Mouse (Mus musculus) lung, postnatal 0 days (tissue): ENCODE data around the gene Dennd2c. TPM values are rescaled to one million over a fixed set of nuclear protein-coding genes. Genes with fewer than 3 reads are reported as not detected.
"Not testable (repeated sequence)": the region's sequence is repeated elsewhere in the genome, so short reads cannot be mapped to it uniquely, and the experiment has no call there.

Experiments
- ATAC-seq: fragments of 200-750 bp; cut with Nextera tagmentation; 2 replicates; pipeline ENCODE4 v1.8.0; 2017; ENCODE audit warnings: moderate library complexity
- DNase-seq: peaks from one replicate; pipeline ENCODE4 v3.0.0-alpha.2; 2016; ENCODE audit warnings: low spot score
- H3K27ac ChIP-seq: fragments of 300-500 bp; sonication (generic); 2 replicates; pipeline ENCODE4 v1.5.1; 2014; ENCODE audit warnings: antibody characterized with exemption, mild to moderate bottlenecking, low read length, mixed read lengths
- H3K27me3 ChIP-seq: fragments of 300-500 bp; sonication (generic); replicated peaks from 2 replicates; pipeline ENCODE4 v1.6.1; 2014; ENCODE audit warnings: low read length, mixed read lengths; ENCODE audit not compliant: insufficient read depth
- H3K36me3 ChIP-seq: fragments of 300-500 bp; sonication (generic); 2 replicates; pipeline ENCODE4 v1.6.1; 2014; ENCODE audit warnings: low read length, mixed read lengths; ENCODE audit not compliant: insufficient read depth
- H3K4me1 ChIP-seq: fragments of 300-500 bp; sonication (generic); 2 replicates; pipeline ENCODE4 v1.6.1; 2014; ENCODE audit warnings: antibody characterized with exemption, low read depth, low read length, mixed read lengths; ENCODE audit not compliant: insufficient read depth
- H3K4me2 ChIP-seq: fragments of 300-500 bp; sonication (generic); replicated peaks from 2 replicates; pipeline ENCODE4 v1.6.1; 2014; ENCODE audit warnings: low read depth, mild to moderate bottlenecking, low read length, moderate library complexity, mixed read lengths
- H3K4me3 ChIP-seq: fragments of 300-500 bp; sonication (generic); 2 replicates; pipeline ENCODE4 v1.5.1; 2014; ENCODE audit warnings: low read depth, low read length
- H3K9ac ChIP-seq: fragments of 300-500 bp; sonication (generic); replicated peaks from 2 replicates; pipeline ENCODE4 v1.6.1; 2014; ENCODE audit warnings: low read depth, mild to moderate bottlenecking
- H3K9me3 ChIP-seq: fragments of 300-500 bp; sonication (generic); 2 replicates; pipeline ENCODE4 v1.6.1; 2016; ENCODE audit warnings: low read length, mixed read lengths
- CTCF ChIP-seq: IDR thresholded peaks from 2 replicates; pipeline ENCODE4 v1.5.1; 2016; ENCODE audit warnings: antibody characterized with exemption, mild to moderate bottlenecking
- EP300 ChIP-seq: IDR thresholded peaks from 2 replicates; pipeline ENCODE4 v1.6.1; 2016; ENCODE audit warnings: antibody characterized with exemption, mild to moderate bottlenecking, control low read depth
- WGBS: fragments of 180-500 bp; shearing (Covaris S2); extraction: QIAGEN DNeasy Blood & Tissue Kit; methylation state at CpG from one replicate; pipeline ENCODE4 v1.1.7; 2014; 5-methylcytosine and 5-hydroxymethylcytosine counted together
- polyA plus RNA-seq: library from polyadenylated mRNA; unstranded; fragments of >200 nt; fragmentation: Nextera tagmentation; extraction: Ambion mirVana; gene quantifications from 2 replicates; pipeline ENCODE4 v1.2.1, GENCODE M21; 2015

Dennd2c gene
- polyA plus RNA-seq, 1 experiment from 2014 or later = 3.4 TPM

DNA sequence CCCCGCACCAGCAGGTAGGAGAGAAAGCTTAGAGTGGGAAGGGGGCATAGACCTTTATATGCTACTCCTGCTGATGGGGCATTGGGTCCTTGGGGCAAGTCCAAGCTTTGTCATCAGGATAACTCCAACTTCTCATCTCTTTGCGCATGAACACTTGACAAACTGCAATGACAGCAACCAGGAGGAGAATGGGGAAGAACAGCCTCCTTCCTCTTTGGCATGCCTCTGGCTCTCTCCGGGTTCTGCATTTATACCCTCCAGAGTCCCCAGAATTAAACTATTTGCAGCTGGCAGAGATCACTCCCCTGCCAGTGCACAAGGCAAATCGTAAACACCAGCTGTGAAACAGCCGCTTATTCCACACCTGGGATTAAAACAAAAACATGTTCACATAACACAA, 111.1 kb downstream of the Dennd2c start:
- H3K4me3 ChIP-seq = no peak overlapping the region
- DNase-seq (no peak), ATAC-seq (no peak)
- no peak overlapping the region for H3K27ac ChIP-seq
- H3K4me2 ChIP-seq = no peak overlapping the region
- WGBS = 62% methylated on average over 5 of the region's 5 CpGs
- H3K27me3 ChIP-seq = no peaks in the 10 kb centered on the region
- H3K9me3 ChIP-seq = no peaks in the 10 kb centered on the region
- no peaks in the 10 kb centered on the region for H3K4me1 ChIP-seq
- no peaks in the 10 kb centered on the region for H3K36me3 ChIP-seq
- no peak overlapping the region for H3K9ac ChIP-seq
- TF ChIP-seq EP300 = no peak
- no peak for TF ChIP-seq CTCF

DNA sequence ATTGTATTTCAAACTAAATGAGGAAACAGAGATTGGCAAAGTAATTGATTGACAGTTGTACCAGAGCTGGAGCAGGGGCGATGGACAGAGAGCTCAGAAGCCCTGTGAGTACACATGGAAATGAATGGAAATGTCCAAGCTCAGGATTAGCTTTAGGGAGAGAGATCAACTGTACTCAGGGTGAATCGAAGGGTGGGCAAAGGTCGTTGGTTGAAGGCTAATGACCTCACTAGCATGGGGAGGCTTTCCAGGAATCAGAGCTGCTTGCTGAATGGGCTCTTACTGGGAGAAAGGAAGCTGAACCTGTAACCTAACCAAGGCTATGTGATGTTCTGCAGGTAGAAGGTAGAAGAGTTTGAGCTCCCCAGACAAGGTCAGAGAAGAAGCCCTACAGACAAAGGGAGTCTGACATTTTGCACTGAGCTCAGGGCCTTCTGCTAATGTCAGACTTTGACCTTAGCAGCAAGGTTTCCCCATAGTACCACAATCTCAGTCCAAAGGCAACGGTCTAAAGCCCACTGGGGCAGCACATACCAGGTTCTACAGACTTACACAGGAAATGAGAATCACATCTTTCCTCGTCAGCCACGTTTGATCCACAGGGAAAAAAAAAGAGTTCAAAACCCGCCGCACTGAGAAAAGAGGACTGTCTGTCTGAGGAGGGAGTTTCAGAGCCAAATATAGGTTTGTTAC, 112.3 kb downstream of the Dennd2c start:
- Histone ChIP-seq H3K4me3 (no peak overlapping the region), H3K9me3 (no peaks in the 10 kb centered on the region), H3K4me2 (no peak overlapping the region), H3K9ac (no peak overlapping the region), H3K4me1 (no peaks in the 10 kb centered on the region), H3K36me3 (no peaks in the 10 kb centered on the region), H3K27me3 (no peaks in the 10 kb centered on the region), H3K27ac (no peak overlapping the region)
- 76% methylated on average over 8 of the region's 8 CpGs for WGBS
- no peak for DNase-seq
- TF ChIP-seq CTCF (no peak), EP300 (no peak)
- ATAC-seq = no peak

- not testable (repeated sequence) for H3K4me2 ChIP-seq, H3K4me1 ChIP-seq, H3K9me3 ChIP-seq, ATAC-seq, H3K36me3 ChIP-seq, H3K9ac ChIP-seq, H3K27ac ChIP-seq, H3K4me3 ChIP-seq, H3K27me3 ChIP-seq, DNase-seq
- WGBS = 86% methylated on average over 8 of the region's 8 CpGs
Observed at GRCm38 (mm10) chr3:103215399-103215798, 113.0 kb downstream of the Dennd2c start.

Other genes with a start within 250 kb of the Dennd2c start
- not detected in 2 replicates for gene Sycp1, start 166.5 kb upstream of the Dennd2c start, polyA plus RNA-seq
- 0.06 TPM in 1 of 2 replicates, not detected in the other for gene Nr1h5, start 138.5 kb upstream of the Dennd2c start, polyA plus RNA-seq
- gene Sike1, start 106.9 kb upstream of the Dennd2c start, polyA plus RNA-seq = 56.3 and 66.6 TPM in 2 replicates
- gene Csde1, start 82.2 kb upstream of the Dennd2c start, polyA plus RNA-seq = 167 and 191 TPM in 2 replicates
- 48.0 and 53.6 TPM in 2 replicates for gene Nras, start 44.3 kb upstream of the Dennd2c start, polyA plus RNA-seq
- 0.44 and 0.45 TPM in 2 replicates for gene Ampd1, start 28.6 kb upstream of the Dennd2c start, polyA plus RNA-seq
- 89.8 and 95.0 TPM in 2 replicates for gene Bcas2, start 69.1 kb downstream of the Dennd2c start, polyA plus RNA-seq
- 8.8 and 10.6 TPM in 2 replicates for gene Trim33, start 176.7 kb downstream of the Dennd2c start, polyA plus RNA-seq